Comparison of ENCODE assay signal across 1 mouse cellular context in genomic region chr12:99884269-99885261, GRCm38 (mm10).
TF ChIP-seq lines count a peak whose summit lies in the region.

Gene Efcab11, minus strand, starts transcription at chr12:99884439.
Gene Tdp1, plus strand, starts transcription at chr12:99884517.

TF ChIP-seq in MEL, 35 proteins besides CTCF, POLR2A, EP300 and RAD21 (continued from another document):
- TF ChIP-seq UBTF (IDR thresholded peaks at IDR 0.05; ENCODE audit: borderline replicate concordance, insufficient read depth, low read depth, low read length) (0 out of 2 replicates have a peak, but pooled peaks have one; percentile 37), SIN3A (IDR thresholded peaks at IDR 0.05; ENCODE audit: low read length) (peak; percentile 95), TAL1 (IDR thresholded peaks at IDR 0.05; ENCODE audit: low read length) (no peak), MXI1 (IDR thresholded peaks at IDR 0.05; ENCODE audit: low read depth, low read length) (peak; percentile 87), ZNF384 (IDR thresholded peaks at IDR 0.05; ENCODE audit: low read depth, low read length) (no peak), CHD1 (IDR thresholded peaks at IDR 0.05; ENCODE audit: low read depth, low read length) (no peak), GATA1 (IDR thresholded peaks at IDR 0.05; ENCODE audit: low read depth, low read length) (peak; percentile 66)
